Mouse (Mus musculus) T-cell, adult 2 months (primary cell): Measurements from ENCODE around the gene Hist1h2bk.

Experiments
- DNase-seq: peaks from one replicate; pipeline ENCODE4 v3.0.0; 2022; ENCODE audit warnings: low spot score

Gene Hist1h2bk

DNA sequence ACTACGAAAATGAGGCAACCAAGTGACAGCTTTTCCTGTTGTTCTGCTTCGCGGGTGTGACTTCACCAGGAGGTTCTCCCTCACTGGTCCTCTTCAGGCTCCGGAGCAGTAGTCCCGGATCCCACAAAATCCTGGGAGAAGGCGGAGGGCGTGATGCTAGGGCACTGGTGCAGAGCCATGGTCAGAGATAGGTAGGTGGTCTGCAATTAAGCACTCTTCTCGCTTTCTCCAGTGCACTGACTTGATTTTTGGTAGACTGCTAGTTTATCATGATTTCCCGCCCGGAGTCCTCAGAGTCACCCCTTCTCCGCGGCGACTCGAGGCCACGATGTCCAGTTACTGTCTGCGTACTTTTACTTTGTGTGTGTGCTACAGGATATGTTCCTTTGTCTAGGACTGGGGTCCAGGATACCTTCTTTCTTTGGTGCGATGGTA lies 21.2 kb upstream of the Hist1h2bk start:
- DNase-seq: no peak

DNA sequence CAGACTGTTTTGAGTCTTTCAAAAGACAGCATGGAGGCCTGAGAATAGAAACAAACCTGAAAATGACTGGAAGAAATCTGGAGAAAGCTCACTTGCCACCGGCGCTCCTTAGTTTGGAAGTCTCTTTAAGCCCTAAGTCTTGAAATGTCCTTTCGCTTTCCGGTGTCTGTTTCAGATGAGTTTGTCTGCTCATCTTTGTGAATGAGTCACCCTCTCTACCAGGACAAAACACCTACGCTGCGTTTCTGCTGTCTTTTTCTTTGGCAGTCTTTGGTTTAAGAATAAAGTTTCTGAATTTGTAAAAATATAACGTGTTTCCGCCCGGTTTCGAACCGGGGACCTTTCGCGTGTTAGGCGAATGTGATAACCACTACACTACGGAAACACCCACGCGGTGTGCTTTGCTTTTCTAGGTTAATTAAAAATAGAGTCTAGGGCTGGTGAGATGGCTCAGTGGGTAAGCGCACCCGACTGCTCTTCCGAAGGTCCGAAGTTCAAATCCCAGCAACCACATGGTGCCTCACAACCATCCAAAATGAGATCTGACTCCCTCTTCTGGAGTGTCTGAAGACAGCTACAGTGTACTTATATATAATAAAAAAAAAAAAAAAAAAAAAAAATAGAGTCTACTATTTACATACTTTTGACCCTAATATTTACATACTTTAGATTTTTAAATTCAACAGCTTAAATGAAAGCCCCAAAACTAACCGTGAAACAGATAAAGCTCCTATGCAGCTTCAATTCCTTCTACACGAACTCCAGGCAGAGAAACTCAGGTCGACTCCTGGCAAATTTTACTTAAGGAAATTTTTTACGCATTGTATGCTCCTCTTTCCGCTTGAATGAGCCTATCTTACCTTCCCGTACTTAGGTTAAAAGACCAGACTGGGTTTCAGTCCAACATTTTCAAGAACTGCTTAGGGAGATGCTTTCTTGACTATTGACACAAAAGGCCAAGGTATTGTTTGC lies 19.9 kb upstream of the Hist1h2bk start:
- DNase-seq: peak; percentile 91

DNA sequence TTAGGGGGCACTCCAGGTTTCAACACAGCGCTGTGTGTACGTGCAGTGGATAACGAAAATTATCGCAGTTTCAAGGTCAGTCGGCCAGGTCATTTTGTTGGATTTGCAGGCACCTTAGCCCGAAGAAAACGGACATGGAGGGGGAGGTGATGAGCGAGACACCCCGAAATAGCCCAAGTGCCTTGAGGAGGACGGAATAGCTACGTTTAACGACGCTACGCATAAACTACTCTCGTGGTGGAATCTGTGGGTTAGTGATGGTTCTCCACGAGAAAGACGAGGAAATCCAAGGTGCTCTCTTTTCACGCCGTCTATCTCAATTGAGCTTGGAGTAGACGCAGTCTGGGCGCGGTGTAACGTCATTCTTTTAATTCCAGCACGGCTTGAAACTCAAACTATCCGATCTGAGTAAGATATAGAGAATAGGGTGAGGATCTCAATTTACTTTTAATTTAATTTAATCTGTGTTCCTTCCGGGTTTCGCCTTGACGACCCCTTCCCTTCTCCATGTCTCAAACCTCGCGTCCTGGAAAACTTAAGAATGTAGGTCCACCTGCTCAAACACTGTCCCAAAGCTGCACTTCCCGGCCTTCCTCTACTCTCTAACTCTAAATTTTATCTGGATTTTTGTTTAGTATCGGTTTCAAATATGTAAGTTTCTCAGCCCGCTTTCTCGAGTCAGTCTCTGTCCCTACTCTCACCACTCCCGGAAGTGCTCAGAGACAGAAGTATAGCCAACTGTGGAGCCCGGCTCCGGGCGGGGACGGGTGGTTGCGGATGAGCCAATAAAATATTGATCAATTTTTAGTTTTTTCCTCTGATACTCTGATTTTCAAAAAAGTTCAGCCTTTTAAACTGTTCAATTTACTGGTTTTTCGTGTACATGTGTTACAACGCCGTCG lies 15.5 kb upstream of the Hist1h2bk start:
- DNase-seq: peak; percentile 43

DNA sequence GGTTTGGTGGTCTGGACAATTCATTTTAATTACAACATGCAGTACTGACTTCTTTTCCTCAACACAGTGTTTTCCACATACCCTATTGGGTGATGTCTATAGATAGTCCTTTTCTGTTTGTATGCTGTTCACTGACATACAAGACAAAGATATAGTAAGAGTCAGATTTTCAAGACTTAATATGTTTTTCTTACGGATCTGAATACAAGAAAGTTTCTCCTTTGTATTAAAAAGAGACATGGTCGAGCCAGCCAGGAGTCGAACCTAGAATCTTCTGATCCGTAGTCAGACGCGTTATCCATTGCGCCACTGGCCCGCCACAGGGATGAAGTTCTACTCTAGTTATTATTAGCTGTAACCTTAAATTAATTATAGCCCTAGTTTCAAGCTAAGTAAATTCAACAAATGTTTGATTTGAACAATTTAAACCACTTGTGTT lies 14.8 kb upstream of the Hist1h2bk start:
- DNase-seq: peak; percentile 32

DNA sequence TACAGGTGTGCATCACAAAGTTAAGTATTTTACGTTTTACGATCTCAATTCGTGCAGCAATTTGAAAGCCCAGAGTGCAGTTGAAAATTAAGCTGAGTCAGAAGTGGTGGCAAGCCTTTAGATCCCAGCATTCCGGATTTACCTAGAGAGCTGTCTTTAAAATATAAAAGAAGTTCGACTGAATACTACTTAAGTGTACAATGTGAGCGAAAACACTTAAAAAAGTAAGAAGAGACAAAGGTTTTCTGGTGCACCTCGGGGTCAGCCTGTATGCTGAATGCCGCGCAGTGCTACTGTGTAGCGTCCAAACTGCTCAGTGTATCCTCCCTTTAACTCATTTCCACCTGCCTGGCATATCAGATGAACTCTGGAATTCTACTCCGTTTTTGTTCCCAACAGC lies 14.1 kb upstream of the Hist1h2bk start:
- no peak for DNase-seq

DNA sequence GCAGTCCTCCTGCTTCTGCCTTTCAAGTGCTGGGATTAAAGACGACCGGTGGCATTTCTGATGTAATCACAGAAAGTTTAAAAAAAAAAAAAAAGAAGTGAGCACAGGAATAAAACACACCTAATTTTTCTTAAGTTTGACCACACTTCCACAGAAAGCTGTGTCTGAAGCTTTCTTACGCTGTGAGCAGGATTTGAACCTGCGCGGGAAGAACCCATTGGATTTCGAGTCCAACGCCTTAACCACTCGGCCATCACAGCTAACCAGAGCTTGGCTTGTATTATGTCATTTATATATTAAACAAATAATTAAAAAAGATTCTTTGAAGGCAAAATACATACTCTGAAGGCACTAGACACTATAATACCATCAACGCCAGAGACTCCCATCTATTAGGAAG lies 13.4 kb upstream of the Hist1h2bk start:
- peak; percentile 63 for DNase-seq

DNA sequence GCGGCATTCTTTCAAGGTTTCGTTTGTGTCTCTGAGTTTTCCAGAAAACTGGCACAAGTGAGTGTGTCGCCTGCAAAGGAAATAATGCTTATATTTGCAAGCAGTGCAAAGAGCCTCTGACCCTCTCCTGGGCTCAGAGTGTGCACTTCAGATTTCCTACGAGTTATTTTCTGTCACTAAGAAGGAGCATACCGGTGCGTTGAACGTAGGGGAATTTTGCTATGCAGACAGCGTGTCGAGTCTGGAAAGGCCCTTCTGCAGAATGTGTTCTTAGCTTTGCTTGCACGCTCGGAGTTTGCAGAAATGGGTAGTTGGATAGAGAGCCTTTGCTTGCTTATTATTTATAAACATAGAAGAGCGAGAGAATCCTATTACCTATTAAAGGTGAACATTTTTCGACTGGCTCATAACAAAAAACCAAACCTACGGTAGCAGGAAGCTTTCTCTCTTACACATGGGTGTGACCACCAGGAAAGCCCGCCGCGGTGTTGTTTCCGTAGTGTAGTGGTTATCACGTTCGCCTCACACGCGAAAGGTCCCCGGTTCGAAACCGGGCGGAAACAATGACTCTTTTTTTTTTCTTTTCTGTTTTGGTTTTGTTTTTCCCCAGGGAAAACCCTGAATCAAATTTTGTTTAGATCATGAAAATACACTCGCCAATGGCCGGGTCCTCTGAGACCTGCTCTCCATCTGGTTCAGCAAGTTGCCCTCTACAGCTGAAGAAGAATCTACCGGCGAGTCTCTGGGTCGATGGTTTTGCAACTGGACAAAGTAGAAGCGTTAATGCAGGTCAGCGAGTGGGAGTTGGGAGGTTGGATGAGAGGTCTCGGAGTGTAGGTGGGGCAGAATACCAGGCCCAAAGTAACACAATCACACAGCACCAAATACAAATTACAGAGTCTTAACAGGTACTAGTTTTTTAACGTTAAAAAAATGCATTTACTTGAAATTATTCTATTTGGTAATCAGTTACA lies 9.3 kb upstream of the Hist1h2bk start:
- peak; percentile 81 for DNase-seq

DNA sequence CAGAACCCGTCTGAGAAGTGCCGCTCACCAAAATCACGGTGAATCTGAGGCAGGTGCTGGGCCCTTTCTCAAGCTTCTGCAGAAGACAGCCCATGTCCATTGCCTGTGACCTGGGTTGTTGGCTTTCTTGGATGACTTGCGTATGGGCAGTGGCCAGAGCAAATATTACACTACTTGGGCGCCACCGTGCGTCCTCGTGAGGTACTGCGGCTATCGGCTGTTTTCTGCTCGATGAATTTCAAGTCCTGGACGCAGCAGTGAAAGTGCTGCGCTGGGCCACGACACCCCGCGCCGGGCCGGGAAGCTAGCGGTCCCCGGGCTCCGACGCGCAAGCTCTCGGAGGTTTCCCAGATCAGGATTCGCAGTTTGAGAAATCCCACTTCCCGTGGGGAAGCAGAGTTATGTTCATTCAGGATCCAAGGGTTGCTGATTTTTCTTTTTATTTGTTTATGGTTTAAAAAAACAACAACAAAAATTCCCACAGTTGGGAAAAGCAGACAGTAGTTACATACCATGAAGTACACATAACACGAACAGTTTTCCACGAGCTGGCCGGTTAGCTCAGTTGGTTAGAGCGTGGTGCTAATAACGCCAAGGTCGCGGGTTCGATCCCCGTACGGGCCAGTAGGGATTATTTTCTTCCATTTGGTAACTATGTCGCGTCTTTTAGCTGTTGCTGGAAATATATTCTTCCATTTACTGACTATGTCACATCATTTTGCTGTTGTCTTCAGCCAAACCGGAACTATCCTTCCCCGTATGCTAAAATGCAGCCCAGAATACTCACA lies 6.8 kb upstream of the Hist1h2bk start:
- peak; percentile 85 for DNase-seq

DNA sequence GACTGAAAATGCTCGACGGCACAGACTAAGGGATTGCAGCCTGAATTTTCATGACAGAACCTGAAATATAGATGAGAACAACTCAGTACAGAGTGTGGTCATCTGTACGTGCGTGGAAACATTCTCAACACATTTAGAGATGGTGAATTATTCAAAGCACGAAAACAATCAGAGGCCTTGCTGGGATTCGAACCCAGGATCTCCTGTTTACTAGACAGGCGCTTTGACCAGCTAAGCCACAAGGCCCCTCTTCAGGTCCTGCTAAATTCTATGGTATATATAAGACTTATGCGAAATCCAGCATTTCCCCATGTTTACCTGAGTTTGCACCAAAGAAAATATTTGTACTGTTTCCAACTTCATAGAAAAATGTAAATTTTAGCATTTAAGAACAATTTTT lies 5.7 kb upstream of the Hist1h2bk start:
- no peak for DNase-seq

DNA sequence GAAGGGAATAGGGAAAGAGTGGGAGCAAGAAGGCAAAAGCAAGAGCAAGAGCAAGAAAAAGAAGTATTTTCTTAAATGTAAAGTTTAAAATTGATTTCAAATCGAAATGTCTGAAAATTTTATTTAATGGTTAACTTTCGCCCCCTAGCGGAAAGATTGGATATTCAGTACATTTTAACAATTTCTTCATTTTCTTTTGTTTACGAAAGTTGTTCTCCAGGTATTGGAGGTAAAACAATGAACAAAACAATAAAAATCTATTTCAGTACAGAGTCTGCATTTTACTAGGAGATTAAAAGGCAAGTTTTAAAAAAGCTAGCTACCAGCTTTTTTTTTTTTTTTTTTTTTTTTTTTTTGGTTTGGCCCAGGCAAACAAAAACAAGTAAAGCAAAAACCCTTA lies 5.2 kb upstream of the Hist1h2bk start:
- no peak for DNase-seq

DNA sequence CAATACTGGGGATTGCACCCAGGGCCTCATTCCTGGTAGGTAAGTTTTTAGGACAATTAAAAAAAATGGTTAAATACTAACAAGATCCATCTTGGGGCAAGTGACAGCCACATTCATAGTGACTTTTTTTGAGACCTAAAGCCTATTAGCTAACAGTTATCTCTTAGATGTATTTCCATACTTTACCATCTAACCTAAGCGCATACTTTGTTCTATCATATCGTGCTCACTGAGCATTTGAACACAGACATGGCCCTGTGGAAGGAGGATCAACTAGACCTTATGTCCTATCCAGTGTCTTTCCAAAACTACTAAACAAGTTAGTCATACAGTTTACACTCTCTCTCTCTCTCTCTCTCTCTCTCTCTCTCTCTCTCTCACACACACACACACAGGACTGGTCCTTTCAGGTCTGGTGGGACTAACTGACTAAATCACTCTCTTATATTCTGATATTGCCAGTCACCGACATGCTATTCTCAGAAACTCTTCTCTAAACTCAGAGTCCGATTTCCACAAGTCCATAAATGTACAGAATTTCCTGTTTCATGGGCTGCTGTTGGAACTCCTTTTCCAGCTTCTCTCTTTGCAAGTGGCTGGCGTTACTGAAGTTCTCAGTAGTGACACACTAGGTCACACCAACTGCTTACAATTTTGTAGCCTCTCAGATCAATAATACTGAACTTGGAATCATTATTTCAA lies 1.8 kb upstream of the Hist1h2bk start:
- no peak for DNase-seq

DNA sequence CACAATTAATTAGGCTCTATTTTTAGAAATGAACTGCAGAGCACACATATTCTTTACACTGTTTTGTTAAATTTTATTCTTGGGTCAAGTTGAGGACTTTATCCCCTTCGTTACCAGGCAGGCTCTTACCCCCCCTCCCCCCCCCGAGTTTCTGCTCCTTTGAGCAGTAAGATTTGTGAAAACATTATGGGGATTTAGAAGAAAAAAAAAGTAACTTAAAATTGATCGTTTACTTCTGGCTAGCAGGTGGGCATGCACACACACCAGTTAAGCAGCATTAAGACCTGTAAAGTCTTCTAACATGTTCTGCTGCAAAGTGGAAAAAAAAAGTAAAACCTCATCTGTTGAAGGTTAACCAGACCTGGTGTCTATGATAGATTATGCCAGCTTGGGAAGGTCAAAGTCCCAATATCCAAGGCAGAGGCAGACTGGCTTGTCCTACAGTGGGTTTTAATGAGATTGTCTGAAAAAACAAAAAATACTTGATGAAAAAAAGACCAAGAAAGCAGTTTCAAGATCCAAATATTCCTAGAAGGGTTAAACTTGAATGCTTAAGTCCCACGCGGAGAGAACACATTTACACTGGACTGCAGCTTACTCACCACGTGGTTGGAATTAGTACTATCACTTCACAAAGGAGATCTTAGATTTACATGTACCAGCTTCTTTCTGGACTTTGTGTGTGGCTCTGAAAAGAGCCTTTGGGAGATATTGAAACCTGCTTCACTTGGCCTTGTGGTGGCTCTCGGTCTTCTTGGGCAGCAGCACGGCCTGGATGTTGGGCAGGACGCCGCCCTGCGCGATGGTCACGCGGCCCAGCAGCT lies 1.0 kb upstream of the Hist1h2bk start:
- no peak for DNase-seq

DNA sequence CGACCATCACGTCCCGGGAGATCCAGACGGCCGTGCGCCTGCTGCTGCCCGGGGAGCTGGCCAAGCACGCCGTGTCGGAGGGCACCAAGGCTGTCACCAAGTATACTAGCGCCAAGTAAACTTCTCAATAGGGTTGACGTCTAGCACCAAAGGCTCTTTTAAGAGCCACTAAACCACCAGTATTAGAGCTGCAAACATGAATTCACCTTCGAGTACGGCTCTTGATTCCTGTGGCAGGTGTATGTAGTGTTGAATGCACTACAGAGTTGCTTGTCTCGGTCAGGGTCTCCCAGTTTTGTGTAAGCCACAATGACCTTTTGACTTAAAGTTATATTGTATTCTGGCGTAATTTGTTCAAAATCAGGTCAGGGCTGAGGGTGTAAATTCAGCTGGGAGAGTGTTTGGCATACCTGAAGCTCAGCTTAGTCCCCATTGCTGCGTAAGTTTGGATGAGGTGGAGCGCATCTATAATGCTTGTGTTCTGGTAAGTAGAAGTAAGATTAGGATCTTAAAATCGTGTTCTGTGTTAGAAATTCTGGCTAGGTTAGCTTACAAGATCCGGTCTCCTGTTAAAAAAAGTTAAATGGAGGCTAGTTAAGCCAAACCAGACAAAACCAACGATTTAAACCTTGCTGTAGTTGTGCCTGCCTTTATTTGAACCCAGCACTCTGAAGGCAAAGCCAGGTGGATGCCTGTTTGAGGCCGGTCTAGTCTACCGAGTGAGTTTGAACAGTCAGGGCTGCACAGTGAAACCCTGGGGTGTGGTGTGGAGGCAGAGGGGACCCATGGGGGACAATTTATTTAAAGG lies 683 bp downstream of the Hist1h2bk start:
- no peak for DNase-seq

DNA sequence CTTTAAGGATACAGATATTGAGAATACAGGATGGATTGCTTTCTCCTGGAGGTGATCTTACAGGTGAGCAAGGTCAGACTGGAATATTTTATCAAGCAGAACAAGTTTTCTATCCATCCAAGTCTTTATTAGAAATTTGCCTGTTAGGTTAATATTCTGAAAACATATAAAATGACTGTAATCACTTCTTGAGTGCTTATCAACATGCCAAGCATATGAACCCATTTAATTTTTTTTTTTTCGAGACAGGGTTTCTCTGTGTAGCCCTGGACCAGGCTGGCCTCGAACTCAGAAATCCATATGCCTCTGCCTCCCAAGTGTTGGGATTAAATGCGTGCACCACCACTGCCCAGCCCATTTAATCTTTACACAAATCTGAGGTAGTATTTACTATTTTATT lies 1.3 kb downstream of the Hist1h2bk start:
- DNase-seq: no peak

DNA sequence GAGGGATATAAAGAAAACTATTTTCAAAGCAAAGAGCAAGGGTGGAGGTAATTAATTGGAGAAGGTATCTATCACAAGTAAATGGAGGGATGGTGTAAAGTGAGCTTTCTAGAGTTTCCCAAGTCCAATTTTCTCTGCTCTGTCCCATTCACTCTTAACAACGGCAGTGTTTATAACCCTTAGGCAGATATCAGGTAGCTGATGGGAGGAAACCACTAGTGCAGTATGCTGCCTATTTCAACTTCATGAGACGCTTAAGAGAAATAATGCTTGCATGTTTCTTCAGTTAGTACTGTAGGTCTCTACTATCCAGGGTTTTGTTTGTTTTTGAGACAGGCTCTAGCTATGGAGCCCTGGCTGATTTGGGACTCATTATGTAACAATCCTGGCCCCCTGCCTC lies 1.7 kb downstream of the Hist1h2bk start:
- no peak for DNase-seq

DNA sequence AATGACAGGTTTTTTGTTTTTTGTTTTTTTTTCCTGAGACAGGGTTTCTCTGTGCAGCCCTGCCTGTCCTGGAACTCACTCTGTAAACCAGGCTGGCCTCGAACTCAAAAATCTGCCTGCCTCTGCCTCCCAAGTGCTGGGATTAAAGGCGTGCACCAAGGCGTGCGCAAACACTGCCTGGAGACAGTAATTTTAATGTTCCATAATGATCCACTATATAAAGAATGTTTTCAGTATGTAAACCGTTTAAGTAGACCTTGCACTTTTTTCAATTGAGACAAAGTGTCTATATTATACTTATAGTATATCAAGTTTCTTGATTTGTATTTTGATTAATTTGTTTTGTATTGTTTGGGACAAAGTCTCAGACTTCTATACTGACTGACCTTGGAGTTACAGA lies 3.7 kb downstream of the Hist1h2bk start:
- no peak for DNase-seq

DNA sequence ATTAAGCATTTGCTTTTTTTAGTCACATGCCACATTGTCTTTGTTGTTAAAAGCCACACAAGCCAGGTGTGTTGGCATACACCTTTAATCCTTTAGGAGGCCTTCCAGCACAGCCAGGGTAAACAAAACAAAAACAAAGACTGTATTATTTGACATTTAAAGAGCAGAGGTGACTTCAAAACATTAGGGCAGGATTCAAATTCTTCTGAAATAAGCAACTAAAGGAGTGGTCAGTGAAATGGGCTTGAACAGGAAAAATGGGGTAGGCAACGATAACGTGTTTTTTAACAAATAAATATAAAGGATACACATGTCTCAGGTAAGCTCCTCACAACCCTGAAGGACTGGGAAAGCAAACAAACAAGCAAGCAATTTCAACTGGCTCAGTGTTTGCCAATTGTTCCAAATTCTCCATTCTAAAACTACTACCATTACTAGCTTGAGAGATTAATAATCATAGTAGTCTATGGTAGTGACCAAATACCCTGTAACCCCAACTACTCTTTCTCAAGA lies 4.3 kb downstream of the Hist1h2bk start:
- DNase-seq: no peak
